Mouse (Mus musculus) left cerebral cortex, postnatal 14 days (tissue): ENCODE measurements around the gene Arhgap40. TPM values are rescaled to one million over a fixed set of nuclear protein-coding genes. Genes with fewer than 3 reads are reported as not detected.
A peak's percentile ranks its signal among the peaks of the same experiment; 100 is the strongest.

Source experiments
- DNase-seq, 2 experiments: peaks; one replicate each; pipeline ENCODE4 v3.0.0; 2021 to 2022; ENCODE audit warnings: low spot score in 2 of 2, mixed read lengths in 1 of 2
- intact Hi-C: fragments of 180-260 bp; cut with DNase I; formaldehyde crosslinking; loops from one replicate; pipeline ENCODE4 v1.15.1; 2025
- total RNA-seq, 2 experiments: library from RNA; stranded (reverse); gene quantifications; 2 replicates each; pipeline ENCODE4 v1.2.3; 2021

The Arhgap40 gene
- total RNA-seq, 2 experiments from 2014 or later, result not detected

GRCm38 (mm10) chr2:158595103-158595502 lies 82.5 kb downstream of the Arhgap40 start:
- intact Hi-C loops, result no loop called here
- peak in 1 of 2 experiments; percentile 27 for DNase-seq

DNA sequence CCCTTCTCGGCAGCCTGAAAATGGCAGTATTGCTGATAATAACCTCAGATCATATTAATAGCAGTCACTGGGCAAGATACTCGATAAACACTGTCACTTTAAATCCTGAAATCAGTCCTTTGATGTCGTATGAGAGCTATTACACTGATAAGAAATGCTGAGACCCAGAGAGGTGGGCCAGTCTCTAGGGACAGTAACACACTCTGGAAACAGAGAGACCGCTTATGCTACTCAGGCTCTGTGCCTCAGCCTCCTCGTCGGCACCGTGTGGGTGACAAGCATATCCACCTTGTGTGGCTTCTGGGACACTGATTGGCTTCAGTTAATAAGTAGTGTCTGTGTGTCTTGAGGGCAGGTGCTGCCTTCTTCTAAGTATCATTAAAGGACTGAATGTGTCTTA lies 83.0 kb downstream of the Arhgap40 start:
- intact Hi-C loops, result no loop called here
- DNase-seq, result no peak

DNA sequence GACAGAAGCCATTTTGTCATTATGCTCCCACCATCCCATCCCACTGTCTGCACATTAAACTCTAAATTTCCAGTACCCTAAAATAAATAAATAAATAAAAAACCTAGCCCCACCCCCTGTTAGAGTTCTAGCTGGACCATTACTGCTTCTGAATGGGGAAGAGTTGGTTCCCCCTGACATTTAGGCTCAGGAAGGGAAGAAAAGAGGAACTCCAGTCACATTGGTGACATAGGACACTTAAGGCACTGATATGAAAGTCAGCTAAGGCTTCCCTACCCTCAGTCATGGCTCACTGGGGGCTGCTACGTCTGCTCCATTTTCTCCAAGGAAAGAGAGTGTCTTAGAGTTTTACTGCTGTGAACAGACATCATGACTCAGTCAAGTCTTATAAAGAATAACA lies 84.2 kb downstream of the Arhgap40 start:
- DNase-seq, result no peak
- intact Hi-C loops, result no loop called here

Other genes with a start within 250 kb of the Arhgap40 start
- gene Lbp, start 206.3 kb upstream of the Arhgap40 start, total RNA-seq, result 1 to 10 TPM; 3.4 to 4.5 TPM
- gene Snhg11, start 137.2 kb upstream of the Arhgap40 start, total RNA-seq, result 100 to 1,000 TPM; 568 to 604 TPM
- gene Ralgapb, start 102.9 kb upstream of the Arhgap40 start, total RNA-seq, result 10 to 100 TPM; 93.1 to 93.2 TPM
- gene Adig, start 10.2 kb upstream of the Arhgap40 start, total RNA-seq, result not detected
- gene Slc32a1, start 98.0 kb downstream of the Arhgap40 start, total RNA-seq, result 10 to 100 TPM; 89.6 to 100.0 TPM
- gene Actr5, start 112.1 kb downstream of the Arhgap40 start, total RNA-seq, result 10 to 100 TPM in 1 of 2 experiments, 1 to 10 TPM in 1; 9.1 to 10.1 TPM
- gene Ppp1r16b, start 152.6 kb downstream of the Arhgap40 start, total RNA-seq, result 10 to 100 TPM; 74.2 to 76.5 TPM